Comparison of ENCODE assay signal across 8 mouse cellular contexts in genomic region chr9:106367001-106367400, GRCm38 (mm10). TPM values are rescaled to one million over a fixed set of nuclear protein-coding genes. Genes with fewer than 3 reads are reported as not detected.
DNase-seq lines count a peak whose midpoint lies in the region; ATAC-seq lines count a peak whose summit lies in the region.

No protein-coding gene starts in this region.

- 18% methylated on average over 5 of the region's 5 CpGs for WGBS in neural tube, embryonic 11.5 days
- WGBS in forebrain, embryonic 10.5 days: 23% methylated on average over 5 of the region's 5 CpGs
- WGBS in liver, embryonic 13.5 days (ENCODE audit: insufficient replicate concordance): 22% methylated on average over 5 of the region's 5 CpGs
- WGBS in stomach, embryonic 16.5 days: 19% methylated on average over 5 of the region's 5 CpGs

- DNase-seq in neural tube, embryonic 11.5 days (ENCODE audit: low spot score): no peak
- no peak for DNase-seq in neural tube, embryonic 10.5 days (ENCODE audit: extremely low spot score, low spot score)
- DNase-seq in forebrain, embryonic 10.5 days (ENCODE audit: extremely low spot score, low spot score): no peak
- no peak for DNase-seq in liver, embryonic 13.5 days
- no peak for DNase-seq in layer of hippocampus, adult 11-12 months (ENCODE audit: low spot score)
- DNase-seq in urinary bladder, postnatal 10 days (ENCODE audit: low spot score): no peak
- no peak for DNase-seq in urinary bladder, postnatal 14 days (ENCODE audit: low spot score)

- no peak for ATAC-seq in neural tube, embryonic 11.5 days (ENCODE audit: insufficient read depth, low FRiP score, low TSS enrichment)
- no peak for ATAC-seq in liver, embryonic 13.5 days (ENCODE audit: low read depth)
- no peak for ATAC-seq in stomach, embryonic 16.5 days (ENCODE audit: insufficient read depth, low FRiP score)

- peak overlapping the region; percentile 36 for H3K27ac ChIP-seq in neural tube, embryonic 11.5 days (ENCODE audit: low read depth, low read length)
- H3K27ac ChIP-seq in forebrain, embryonic 10.5 days: peak overlapping the region; percentile 97
- H3K27ac ChIP-seq in liver, embryonic 13.5 days: no peak overlapping the region
- H3K27ac ChIP-seq in stomach, embryonic 16.5 days (ENCODE audit: low read length): peak overlapping the region; percentile 63

- H3K4me3 ChIP-seq in neural tube, embryonic 11.5 days (ENCODE audit: low read depth, low read length): peak overlapping the region; percentile 89
- H3K4me3 ChIP-seq in forebrain, embryonic 10.5 days: peak overlapping the region; percentile 93
- H3K4me3 ChIP-seq in liver, embryonic 13.5 days (replicated peaks): peak overlapping the region; percentile 82
- H3K4me3 ChIP-seq in stomach, embryonic 16.5 days (replicated peaks; ENCODE audit: low read length): peak overlapping the region; percentile 87

- no peaks in the 10 kb centered on the region for H3K9me3 ChIP-seq in neural tube, embryonic 11.5 days (ENCODE audit: control insufficient read depth, low read length)
- no peaks in the 10 kb centered on the region for H3K9me3 ChIP-seq in forebrain, embryonic 10.5 days
- no peaks in the 10 kb centered on the region for H3K9me3 ChIP-seq in liver, embryonic 13.5 days (replicated peaks)
- no peaks in the 10 kb centered on the region for H3K9me3 ChIP-seq in stomach, embryonic 16.5 days (replicated peaks; ENCODE audit: control insufficient read depth, low read length)

- H3K27me3 ChIP-seq in neural tube, embryonic 11.5 days (ENCODE audit: control insufficient read depth, insufficient read depth, low read length): no peaks in the 10 kb centered on the region
- peaks cover 17% of the 10 kb centered on the region for H3K27me3 ChIP-seq in forebrain, embryonic 10.5 days (ENCODE audit: poor library complexity, severe bottlenecking)
- H3K27me3 ChIP-seq in liver, embryonic 13.5 days: peaks cover 29% of the 10 kb centered on the region
- H3K27me3 ChIP-seq in stomach, embryonic 16.5 days (ENCODE audit: control insufficient read depth, insufficient read depth, low read length): no peaks in the 10 kb centered on the region

- H3K36me3 ChIP-seq in neural tube, embryonic 11.5 days (ENCODE audit: control insufficient read depth, insufficient read depth, low read length): peaks cover 2% of the 10 kb centered on the region; the same call in 1 of the 2 replicates
- peaks cover 18% of the 10 kb centered on the region for H3K36me3 ChIP-seq in forebrain, embryonic 10.5 days (replicated peaks)
- peaks cover 13% of the 10 kb centered on the region for H3K36me3 ChIP-seq in liver, embryonic 13.5 days
- no peaks in the 10 kb centered on the region for H3K36me3 ChIP-seq in stomach, embryonic 16.5 days (ENCODE audit: control insufficient read depth, insufficient read depth, low read length)

- peak overlapping the region; percentile 39 for H3K9ac ChIP-seq in neural tube, embryonic 11.5 days (ENCODE audit: low read length)
- H3K9ac ChIP-seq in liver, embryonic 13.5 days: peak overlapping the region; percentile 63
- peak overlapping the region; percentile 60 for H3K9ac ChIP-seq in stomach, embryonic 16.5 days (ENCODE audit: low read length)

- H3K4me2 ChIP-seq in neural tube, embryonic 11.5 days (ENCODE audit: low read depth): peak overlapping the region; percentile 83
- peak overlapping the region; percentile 95 for H3K4me2 ChIP-seq in liver, embryonic 13.5 days
- H3K4me2 ChIP-seq in stomach, embryonic 16.5 days (ENCODE audit: low read depth, low read length): peak overlapping the region; percentile 97

- peaks cover 26% of the 10 kb centered on the region for H3K4me1 ChIP-seq in neural tube, embryonic 11.5 days (ENCODE audit: control insufficient read depth, insufficient read depth, low read length)
- H3K4me1 ChIP-seq in forebrain, embryonic 10.5 days: peaks cover 68% of the 10 kb centered on the region
- H3K4me1 ChIP-seq in liver, embryonic 13.5 days (replicated peaks): peaks cover 67% of the 10 kb centered on the region
- peaks cover 26% of the 10 kb centered on the region for H3K4me1 ChIP-seq in stomach, embryonic 16.5 days (ENCODE audit: control insufficient read depth, insufficient read depth, low read length)

RNA-seq across cellular contexts. Expression of gene Dusp7, which starts 1.4 kb away (rescaled TPM):
- polyA plus RNA-seq in neural tube, embryonic 11.5 days (2014; fragmentation: Nextera tagmentation; extraction: Ambion mirVana): 28.1 and 28.7 TPM in 2 replicates
- 17.6 and 18.9 TPM in 2 replicates for polyA plus RNA-seq in forebrain, embryonic 10.5 days (2016; fragmentation: Nextera tagmentation; extraction: Ambion mirVana)
- polyA plus RNA-seq in liver, embryonic 13.5 days (2015; fragmentation: Nextera tagmentation; extraction: Ambion mirVana): 3.8 and 4.1 TPM in 2 replicates
- 14.2 and 14.5 TPM in 2 replicates for polyA plus RNA-seq in stomach, embryonic 16.5 days (2015; fragmentation: Nextera tagmentation; extraction: Ambion mirVana)
